Mouse (Mus musculus) frontal cortex, postnatal 14 days (tissue): ENCODE results near the gene E130114P18Rik.

Source experiments
- DNase-seq, 2 experiments: peaks; one replicate each; pipeline ENCODE4 v3.0.0; 2022; ENCODE audit warnings: low spot score in 2 of 2

E130114P18Rik gene

DNA sequence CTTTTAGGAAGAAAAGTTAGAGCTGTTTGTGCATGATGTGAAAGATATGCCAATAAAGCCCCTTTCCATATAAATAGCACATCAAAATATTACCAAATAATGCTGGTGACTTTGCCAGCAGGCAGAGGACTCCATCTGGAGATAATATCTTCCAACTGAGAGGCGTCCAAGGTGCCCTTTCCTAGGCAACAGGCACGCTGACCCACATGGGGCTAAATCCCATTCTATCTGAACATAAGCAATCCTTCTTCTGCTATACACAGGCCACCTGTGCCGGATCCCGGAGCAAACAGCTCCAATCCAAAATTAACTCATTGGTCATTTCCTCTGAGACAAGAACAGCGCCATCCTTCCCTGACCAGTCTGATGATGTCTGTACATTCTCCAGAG, 128.3 kb downstream of the E130114P18Rik start:
- DNase-seq = no peak

DNA sequence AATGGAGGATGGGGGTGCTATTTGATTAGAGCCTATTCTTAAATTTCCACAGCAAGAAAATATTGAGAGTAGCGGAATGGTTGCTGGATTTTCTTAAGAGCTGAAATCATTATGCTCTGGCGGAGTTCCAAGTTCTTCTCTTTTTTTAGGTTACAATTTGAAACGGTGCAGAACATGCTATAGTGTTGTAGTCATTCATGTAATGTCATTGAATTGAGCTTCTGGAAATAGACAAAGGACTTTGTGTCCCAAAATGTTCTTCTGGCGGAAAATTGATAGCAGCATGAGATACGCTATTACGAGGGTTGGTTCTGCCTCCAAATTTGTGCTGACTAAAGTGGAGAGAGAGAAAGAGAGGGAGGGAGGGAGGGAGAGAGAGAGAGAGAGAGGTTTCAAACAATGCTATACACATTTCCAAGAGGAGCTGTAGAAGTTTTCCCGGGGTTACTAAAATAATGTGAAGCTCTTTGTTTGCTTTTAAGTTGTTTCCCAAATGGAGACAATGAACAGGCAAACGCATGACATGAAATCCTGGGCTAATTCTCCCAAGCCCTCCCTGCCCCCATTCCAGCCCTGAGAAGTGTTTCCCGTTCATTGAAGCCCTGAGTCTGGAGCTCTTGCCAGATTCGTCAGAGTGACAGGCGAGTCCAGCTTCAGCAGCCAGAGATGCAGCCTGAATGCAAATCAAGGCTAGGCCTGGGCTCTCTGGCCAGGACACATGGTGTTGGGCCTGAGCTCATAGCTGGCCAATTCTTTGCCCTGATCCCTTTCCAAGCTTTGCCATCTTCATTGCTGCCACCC, 128.9 kb downstream of the E130114P18Rik start:
- DNase-seq = peak; percentile 55 to 78

GRCm38 (mm10) chr4:97648436-97648707, 129.5 kb downstream of the E130114P18Rik start:
- no peak for DNase-seq

GRCm38 (mm10) chr4:97647700-97648435, 130.0 kb downstream of the E130114P18Rik start:
- peak; percentile 23 to 36 for DNase-seq

DNA sequence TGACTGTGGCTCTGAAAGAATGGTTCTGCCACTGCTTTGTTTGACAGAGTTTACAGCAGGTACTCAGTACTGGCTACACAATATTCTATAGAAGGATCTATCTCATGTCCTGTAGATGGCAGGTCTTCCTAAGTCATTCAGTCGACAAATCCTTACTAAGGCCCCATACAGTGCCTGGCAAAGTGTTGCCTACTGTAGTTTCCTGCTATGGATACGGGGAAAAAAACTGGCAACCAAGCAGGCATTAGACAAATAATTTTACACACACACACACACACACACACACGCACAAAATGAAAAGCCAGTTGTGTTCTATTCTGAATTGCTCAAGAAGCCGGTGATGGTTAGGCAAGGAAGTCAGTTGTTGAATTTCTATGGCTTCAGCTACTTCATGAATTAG, 130.6 kb downstream of the E130114P18Rik start:
- no peak for DNase-seq

GRCm38 (mm10) chr4:97640385-97640784, 137.5 kb downstream of the E130114P18Rik start:
- DNase-seq = no peak

GRCm38 (mm10) chr4:97636569-97636968, 141.3 kb downstream of the E130114P18Rik start:
- DNase-seq = no peak

- no peak for DNase-seq
Observed at GRCm38 (mm10) chr4:97635757-97636292, 142.1 kb downstream of the E130114P18Rik start.

DNA sequence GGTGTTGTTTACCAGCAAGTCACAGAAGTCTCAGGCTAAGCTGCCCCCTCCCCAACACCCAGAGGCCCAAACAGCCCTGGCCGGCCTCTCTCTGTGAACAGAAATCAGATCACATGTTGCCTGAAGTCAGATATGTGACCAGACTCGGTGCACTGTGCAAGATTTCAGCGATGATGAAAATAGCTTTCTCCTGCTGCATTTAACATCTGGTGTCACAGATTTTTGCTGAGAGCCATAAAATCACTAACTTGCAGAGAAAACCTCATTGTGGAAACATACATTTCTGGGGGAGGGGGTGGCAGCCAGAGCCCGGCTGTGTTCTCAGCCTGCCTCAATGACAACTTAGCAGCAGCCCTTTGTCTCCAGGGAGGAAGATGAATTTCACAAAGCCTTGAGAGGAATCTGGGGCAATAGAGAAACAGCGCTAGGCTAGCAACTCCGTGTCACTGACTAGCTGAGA, 142.6 kb downstream of the E130114P18Rik start:
- DNase-seq = no peak

DNA sequence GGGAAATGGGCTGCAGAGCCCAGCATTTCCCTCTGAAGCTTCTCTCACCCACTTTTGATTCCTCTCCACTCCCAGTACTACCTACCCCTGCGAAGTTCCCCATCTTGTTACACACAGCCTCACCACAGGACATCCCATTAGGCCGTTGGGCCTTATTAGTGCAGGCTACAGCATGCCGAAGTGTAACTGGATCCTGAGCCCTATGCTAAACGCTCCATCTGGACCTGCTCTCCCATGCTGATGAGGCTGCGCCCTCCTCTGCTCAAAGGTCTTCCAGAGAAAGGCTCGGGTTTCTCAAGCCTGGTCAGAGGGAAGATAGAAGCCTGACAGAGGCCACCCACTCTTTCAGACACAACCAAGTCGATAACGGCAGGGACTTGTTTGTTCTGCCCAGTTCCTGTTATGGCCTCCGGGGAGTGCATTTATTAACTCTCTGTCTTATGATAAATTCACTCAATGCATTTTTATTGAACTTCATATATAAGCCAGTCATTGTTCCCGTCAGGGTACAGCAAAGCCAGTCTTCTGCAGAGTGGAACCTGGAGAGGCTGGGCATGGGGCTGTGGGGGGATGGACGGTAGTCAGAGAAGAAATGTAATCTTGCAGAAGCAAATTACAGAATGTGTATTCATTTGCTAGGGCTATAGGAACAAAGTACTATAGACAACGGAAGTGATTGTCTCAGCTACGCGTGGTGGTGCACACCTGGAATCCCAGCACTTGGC, 148.8 kb downstream of the E130114P18Rik start:
- no peak for DNase-seq

- no peak for DNase-seq
Observed at GRCm38 (mm10) chr4:97626002-97626720, 151.7 kb downstream of the E130114P18Rik start.

DNA sequence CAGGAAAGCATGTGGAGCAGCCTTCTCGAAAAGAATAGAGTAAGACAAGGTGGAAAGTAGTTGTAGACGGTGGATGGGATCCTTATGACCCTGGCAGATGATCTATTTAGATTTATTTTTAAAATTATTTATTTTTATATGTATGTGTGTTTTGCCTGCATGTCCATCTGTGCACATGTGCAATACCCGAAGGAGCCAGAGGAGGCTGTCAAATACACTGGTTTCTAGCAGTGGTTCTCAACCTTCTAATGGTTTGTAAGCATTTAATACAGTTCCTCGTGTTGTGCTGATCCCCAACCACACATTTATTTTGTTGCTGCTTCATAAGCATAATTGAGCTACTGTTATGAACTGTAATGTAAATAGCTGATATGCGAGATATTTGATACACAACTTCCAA, 154.7 kb downstream of the E130114P18Rik start:
- no peak for DNase-seq

- DNase-seq = no peak
Observed at GRCm38 (mm10) chr4:97621731-97622130, 156.1 kb downstream of the E130114P18Rik start.

DNA sequence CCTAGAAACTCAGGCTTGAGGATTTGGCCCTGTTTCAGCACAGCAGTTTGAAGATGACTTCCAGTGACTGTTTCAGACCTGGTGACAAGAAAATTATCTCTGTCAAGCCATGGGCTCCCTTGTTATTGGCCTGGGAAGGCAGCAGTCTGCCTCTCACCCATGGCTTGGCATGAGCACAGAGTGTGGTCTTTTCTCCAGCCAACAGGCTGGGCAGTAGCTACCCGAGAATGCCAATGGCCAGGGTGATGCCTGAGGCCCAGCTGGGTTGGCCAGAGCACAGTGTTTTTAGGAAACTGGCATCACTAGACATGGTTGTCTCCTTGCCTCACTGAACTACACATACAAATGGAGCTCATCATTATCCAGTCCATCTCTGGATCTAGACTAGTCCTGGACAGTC, 157.5 kb downstream of the E130114P18Rik start:
- DNase-seq = no peak

DNA sequence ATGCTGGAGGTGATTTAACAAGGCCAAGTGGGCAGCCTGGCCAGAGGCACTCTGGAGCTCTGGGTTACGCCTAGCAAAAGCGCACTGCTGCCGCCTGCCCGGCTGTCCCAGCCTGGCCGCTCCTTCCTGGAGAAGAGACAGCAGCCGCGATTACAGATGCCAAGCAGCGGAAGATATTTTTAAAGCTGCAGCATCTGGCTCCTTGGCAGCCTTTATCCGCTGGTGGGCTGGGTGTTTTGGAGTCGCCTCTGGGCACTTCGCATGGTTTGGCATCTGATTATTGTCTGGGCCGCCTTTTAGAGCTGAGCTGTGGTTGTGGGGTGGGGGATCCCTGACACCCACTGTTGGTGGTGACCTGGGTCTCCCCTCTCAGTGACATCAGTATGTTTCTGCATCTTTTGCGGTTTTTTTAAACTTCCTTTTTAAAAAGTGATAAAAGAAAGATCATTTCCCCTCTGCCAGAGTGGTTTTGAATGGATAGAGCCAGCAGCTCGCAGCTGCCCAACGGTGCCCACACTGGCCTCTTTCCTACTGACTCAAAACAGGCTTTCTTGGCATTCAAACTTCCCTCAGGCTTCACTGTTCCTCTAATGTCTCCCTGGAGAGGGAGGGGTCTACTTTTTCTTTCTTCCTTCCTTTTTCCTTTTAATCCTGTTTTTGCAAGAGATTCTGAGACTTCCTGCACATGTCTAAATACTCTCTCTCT, 159.1 kb downstream of the E130114P18Rik start:
- peak; percentile 59 to 66 for DNase-seq

- DNase-seq = no peak
Observed at GRCm38 (mm10) chr4:97615031-97615430, 162.8 kb downstream of the E130114P18Rik start.

DNA sequence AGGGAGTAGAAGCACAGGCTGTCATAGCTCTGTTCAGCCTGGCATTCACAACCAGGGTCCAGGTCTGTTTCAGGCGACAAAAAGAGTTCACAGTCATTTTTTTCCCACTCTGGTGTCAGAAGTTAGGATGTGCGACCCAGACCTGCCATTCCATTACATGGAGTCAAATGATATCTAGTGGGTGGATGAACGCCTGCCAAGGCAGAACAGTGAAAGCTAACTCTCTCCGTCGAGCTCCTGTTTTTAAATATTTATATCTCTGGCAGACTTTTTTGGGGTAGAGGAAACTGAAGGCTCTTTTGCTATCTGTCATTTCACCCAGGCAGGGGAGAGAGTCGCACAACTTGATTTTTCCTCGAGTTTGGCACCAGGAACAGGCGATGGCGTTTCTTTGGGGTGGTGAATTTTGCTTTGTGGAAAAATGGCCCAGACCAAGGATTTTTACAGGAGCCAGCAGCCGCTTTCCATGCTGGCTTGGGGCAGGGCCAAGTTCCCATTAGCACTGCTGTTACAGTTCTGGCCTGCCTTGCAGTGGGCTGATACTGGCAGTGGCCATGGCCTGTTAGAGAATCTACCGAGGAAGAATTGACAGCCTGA, 166.5 kb downstream of the E130114P18Rik start:
- peak; percentile 40 to 45 for DNase-seq

DNA sequence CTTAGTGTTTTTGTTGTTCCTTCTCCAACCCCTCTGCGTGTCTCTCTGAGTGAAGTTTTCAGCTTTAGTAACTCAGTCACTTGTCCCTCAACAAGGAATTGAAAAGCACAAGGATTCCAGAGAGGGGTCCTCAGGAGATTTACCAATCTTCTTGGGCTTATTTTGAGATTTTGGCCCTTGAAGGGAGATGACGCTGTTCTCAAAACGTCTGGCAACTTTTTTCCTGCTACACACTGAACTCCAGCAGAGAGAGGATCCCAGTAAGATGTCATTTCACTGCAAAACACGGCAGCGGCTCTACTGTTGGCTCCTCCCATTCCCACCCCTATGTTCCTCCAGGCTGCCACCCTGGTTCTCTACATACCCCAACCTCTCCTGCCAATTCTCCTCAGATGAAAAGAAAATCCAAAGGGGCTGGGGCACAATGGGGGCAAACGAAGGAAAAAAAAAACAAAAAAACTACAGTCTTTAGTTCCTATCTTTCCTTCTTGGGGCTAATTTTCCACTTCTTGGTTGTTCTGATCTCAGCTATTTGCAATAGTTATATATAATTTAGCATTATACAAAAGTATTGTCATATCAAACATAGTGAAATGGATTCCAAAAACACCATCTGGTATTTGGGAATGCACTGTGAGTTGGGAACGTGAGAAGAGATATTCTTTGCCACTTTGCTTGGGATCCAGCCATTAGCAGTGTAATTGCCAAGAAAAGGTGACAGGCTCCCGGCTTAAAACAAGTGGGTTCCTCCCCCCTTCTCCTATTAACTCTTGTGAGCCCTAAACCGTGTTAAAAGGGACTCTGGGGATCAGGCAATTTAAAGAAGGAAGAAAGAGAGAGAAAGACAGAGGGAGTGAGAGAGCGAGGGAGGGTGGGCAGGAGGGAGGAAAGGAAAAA, 167.8 kb downstream of the E130114P18Rik start:
- DNase-seq = no peak

DNA sequence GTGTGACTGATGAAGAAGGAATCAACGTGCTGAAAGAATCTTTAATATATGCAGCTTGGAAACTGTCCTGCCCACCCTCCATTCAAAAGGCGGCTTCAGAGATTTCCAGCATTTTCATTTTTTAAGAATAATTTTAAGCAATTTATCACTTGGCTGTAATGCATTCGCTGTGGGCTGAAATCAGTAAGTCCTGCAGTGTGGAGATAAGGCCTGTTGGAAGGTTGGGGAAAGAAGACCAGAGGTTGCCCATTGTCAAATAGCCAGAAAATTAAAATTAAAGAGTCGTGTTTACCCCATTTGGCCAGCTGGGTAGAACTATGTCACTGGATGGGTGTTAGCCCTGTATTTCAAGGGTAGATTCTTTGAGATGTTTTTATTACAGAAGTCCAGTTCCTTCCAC, 168.5 kb downstream of the E130114P18Rik start:
- no peak for DNase-seq

DNA sequence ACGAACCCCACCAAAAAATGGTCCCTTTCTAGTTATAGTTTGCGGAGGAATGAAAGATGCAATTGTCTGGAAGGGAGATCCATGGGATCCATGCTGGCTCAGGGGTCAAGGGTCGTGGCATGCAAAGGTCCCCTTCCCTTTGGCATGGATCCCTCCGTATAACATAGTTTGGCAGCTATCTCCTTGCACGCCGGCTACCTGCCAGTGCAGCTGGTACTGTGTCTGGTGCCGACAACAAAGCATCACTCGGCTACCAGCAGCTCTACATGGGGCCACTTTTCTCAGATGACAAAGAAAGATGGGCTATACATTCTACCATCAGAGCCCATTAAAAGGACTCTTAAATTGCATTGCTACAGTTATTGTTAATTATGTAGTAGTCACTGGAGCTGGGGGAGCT, 169.2 kb downstream of the E130114P18Rik start:
- DNase-seq = no peak
